Mouse (Mus musculus) urinary bladder, postnatal 10 days (tissue): ENCODE data around the gene Rap1a.
A peak's percentile ranks its signal among the peaks of the same experiment; 100 is the strongest.

Experiments
- DNase-seq: peaks from one replicate; pipeline ENCODE4 v3.0.0; 2022; ENCODE audit warnings: low spot score

Rap1a gene

GRCm38 (mm10) chr3:105693327-105694080, 107.6 kb downstream of the Rap1a start:
- no peak for DNase-seq

GRCm38 (mm10) chr3:105688536-105688935, 112.6 kb downstream of the Rap1a start:
- no peak for DNase-seq

GRCm38 (mm10) chr3:105687324-105688060, 113.6 kb downstream of the Rap1a start, which contains the start of gene Ddx20:
Gene Ddx20 (minus strand): TSS chr3:105687574.
- peak; percentile 81 for DNase-seq

DNA sequence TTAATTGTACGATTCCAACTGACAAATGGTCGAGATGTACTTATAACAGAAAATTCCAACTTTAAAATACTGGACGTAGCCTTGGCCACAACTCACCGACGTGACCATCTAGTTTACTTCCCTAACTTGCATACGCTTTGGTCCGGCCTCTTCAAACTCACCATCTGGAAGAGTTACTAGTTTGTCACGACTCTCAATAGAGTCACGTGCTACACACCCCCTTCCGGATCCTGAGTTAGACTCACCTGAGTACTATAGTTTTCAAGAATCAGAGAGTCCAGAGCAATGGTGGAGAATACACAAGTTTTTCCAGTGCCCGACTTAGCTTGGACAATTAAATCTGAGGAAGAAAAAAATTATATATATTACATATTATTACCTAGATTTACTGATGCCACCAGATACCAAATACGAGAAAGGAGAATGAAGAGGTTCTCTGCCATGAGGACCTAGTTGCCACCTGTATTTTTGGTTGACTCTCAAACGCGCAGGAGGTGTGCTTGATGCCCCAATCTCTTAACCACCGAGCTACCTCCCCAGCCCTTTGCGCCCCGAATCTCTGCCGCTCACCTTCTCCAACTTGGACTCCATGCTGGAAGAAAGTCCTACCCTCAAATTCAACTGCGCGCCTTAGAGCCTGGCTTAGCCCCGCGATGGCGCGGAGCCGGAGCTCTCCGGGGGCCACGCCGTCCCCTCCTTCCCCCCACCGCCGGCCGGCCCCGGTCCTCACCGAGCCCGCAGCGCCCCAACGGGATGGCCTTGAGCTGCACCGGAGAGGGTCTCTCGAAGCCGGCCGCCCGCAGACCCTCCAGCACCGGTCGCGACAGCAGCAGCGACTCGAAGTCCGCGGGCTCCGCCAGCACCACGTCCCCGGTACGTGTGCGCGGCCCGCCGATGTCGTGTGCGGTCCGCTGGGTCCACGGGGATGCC, 114.5 kb downstream of the Rap1a start:
- DNase-seq, result no peak

- DNase-seq, result no peak
Measured at GRCm38 (mm10) chr3:105680346-105680745, 120.8 kb downstream of the Rap1a start.
